ENCODE assay signal across 8 mouse cellular contexts in genomic region chr2:167347991-167348375, GRCm38 (mm10). TPM values are rescaled to one million over a fixed set of nuclear protein-coding genes. Genes with fewer than 3 reads are reported as not detected.
DNase-seq lines count a peak whose midpoint lies in the region; ATAC-seq and TF ChIP-seq lines count a peak whose summit lies in the region.

No protein-coding gene starts in this region.

- 5% methylated on average over 11 of the region's 11 CpGs for WGBS in kidney, embryonic 16.5 days
- WGBS in forebrain, embryonic 15.5 days, result 9% methylated on average over 11 of the region's 11 CpGs
- WGBS in hindbrain, embryonic 14.5 days, result 10% methylated on average over 11 of the region's 11 CpGs
- WGBS in lung, embryonic 14.5 days, result 6% methylated on average over 11 of the region's 11 CpGs
- 11% methylated on average over 11 of the region's 11 CpGs for WGBS in small intestine, adult 2 months

- H3K36me3 ChIP-seq in kidney, embryonic 16.5 days (ENCODE audit: insufficient read depth, low read length), result no peaks in the 10 kb centered on the region
- no peaks in the 10 kb centered on the region for H3K36me3 ChIP-seq in forebrain, embryonic 15.5 days
- H3K36me3 ChIP-seq in hindbrain, embryonic 14.5 days (replicated peaks; ENCODE audit: control insufficient read depth, insufficient read depth), result no peaks in the 10 kb centered on the region
- no peaks in the 10 kb centered on the region for H3K36me3 ChIP-seq in lung, embryonic 14.5 days (ENCODE audit: insufficient read depth)
- peaks cover 1% of the 10 kb centered on the region; the same call in 1 of the 2 replicates for H3K36me3 ChIP-seq in small intestine, adult 2 months (ENCODE audit: control insufficient read depth, insufficient read depth, low read length)

- peak overlapping the region; percentile 80 for H3K4me2 ChIP-seq in kidney, embryonic 16.5 days (replicated peaks; ENCODE audit: low read depth, low read length)
- peak overlapping the region; percentile 89 for H3K4me2 ChIP-seq in forebrain, embryonic 15.5 days (replicated peaks)
- peak overlapping the region; percentile 85 for H3K4me2 ChIP-seq in hindbrain, embryonic 14.5 days (replicated peaks)
- H3K4me2 ChIP-seq in lung, embryonic 14.5 days, result peak overlapping the region; percentile 93

- peak overlapping the region; percentile 83 for H3K4me3 ChIP-seq in kidney, embryonic 16.5 days (ENCODE audit: low read length)
- H3K4me3 ChIP-seq in forebrain, embryonic 15.5 days, result peak overlapping the region; percentile 88
- H3K4me3 ChIP-seq in hindbrain, embryonic 14.5 days (replicated peaks; ENCODE audit: low read length), result peak overlapping the region; percentile 80
- peak overlapping the region; percentile 82 for H3K4me3 ChIP-seq in lung, embryonic 14.5 days (ENCODE audit: low read depth, low read length)
- H3K4me3 ChIP-seq in small intestine, adult 2 months (ENCODE audit: low read depth, low read length), result peak overlapping the region; percentile 98

- no peak for ATAC-seq in kidney, embryonic 16.5 days (ENCODE audit: low FRiP score, low TSS enrichment)
- no peak for ATAC-seq in forebrain, embryonic 15.5 days (replicated peaks)
- ATAC-seq in hindbrain, embryonic 14.5 days (ENCODE audit: low FRiP score), result no peak
- ATAC-seq in lung, embryonic 14.5 days (ENCODE audit: insufficient read depth), result no peak

- TF ChIP-seq POLR2A in small intestine, adult 2 months (IDR thresholded peaks at IDR 0.05; ENCODE audit: low read depth, low read length), result no peak

- H3K9me3 ChIP-seq in kidney, embryonic 16.5 days (ENCODE audit: low read length), result no peaks in the 10 kb centered on the region
- H3K9me3 ChIP-seq in forebrain, embryonic 15.5 days, result no peaks in the 10 kb centered on the region
- no peaks in the 10 kb centered on the region for H3K9me3 ChIP-seq in hindbrain, embryonic 14.5 days (ENCODE audit: control insufficient read depth, low read length)
- no peaks in the 10 kb centered on the region for H3K9me3 ChIP-seq in lung, embryonic 14.5 days (ENCODE audit: low read depth, low read length)

- H3K27me3 ChIP-seq in kidney, embryonic 16.5 days (ENCODE audit: insufficient read depth, low read length), result no peaks in the 10 kb centered on the region
- H3K27me3 ChIP-seq in forebrain, embryonic 15.5 days, result no peaks in the 10 kb centered on the region
- 0 out of 2 replicates have a peak, but pooled peaks cover 2% of the 10 kb centered on the region for H3K27me3 ChIP-seq in hindbrain, embryonic 14.5 days (ENCODE audit: control insufficient read depth, insufficient read depth, low read length)
- H3K27me3 ChIP-seq in lung, embryonic 14.5 days (ENCODE audit: insufficient read depth, low read length), result no peaks in the 10 kb centered on the region
- H3K27me3 ChIP-seq in small intestine, adult 2 months (ENCODE audit: control insufficient read depth, insufficient read depth, low read length), result no peaks in the 10 kb centered on the region

- TF ChIP-seq CTCF in lung, embryonic 14.5 days (IDR thresholded peaks at IDR 0.05; ENCODE audit: low read depth), result no peak
- no peak for TF ChIP-seq CTCF in small intestine, adult 2 months (IDR thresholded peaks at IDR 0.05; ENCODE audit: extremely low read depth, insufficient read length, insufficient replicate concordance, low read depth, low read length)

- H3K9ac ChIP-seq in kidney, embryonic 16.5 days (replicated peaks; ENCODE audit: low read length), result peak overlapping the region; percentile 91
- H3K9ac ChIP-seq in forebrain, embryonic 15.5 days (replicated peaks), result peak overlapping the region; percentile 78
- H3K9ac ChIP-seq in hindbrain, embryonic 14.5 days, result peak overlapping the region; percentile 89
- peak overlapping the region; percentile 82 for H3K9ac ChIP-seq in lung, embryonic 14.5 days

- H3K4me1 ChIP-seq in kidney, embryonic 16.5 days (ENCODE audit: insufficient read depth, low read length), result peaks cover 65% of the 10 kb centered on the region
- H3K4me1 ChIP-seq in forebrain, embryonic 15.5 days, result peaks cover 22% of the 10 kb centered on the region
- H3K4me1 ChIP-seq in hindbrain, embryonic 14.5 days (replicated peaks; ENCODE audit: control insufficient read depth, insufficient read depth, low read length), result peaks cover 24% of the 10 kb centered on the region
- H3K4me1 ChIP-seq in lung, embryonic 14.5 days (ENCODE audit: insufficient read depth), result peaks cover 9% of the 10 kb centered on the region
- H3K4me1 ChIP-seq in small intestine, adult 2 months (ENCODE audit: control insufficient read depth, insufficient read depth, insufficient read length, low read length), result peaks cover 31% of the 10 kb centered on the region

- intact Hi-C loops in left cerebral cortex, postnatal 4 days (cut with DNase I), result loop anchor here (10.0 kb wide), 1 partner anchor 53 kb away; no protein-coding TSS in a partner anchor

- no peak overlapping the region for H3K27ac ChIP-seq in kidney, embryonic 16.5 days (ENCODE audit: low read length)
- H3K27ac ChIP-seq in forebrain, embryonic 15.5 days (replicated peaks), result peak overlapping the region; percentile 85; the same call in 1 of the 2 replicates
- H3K27ac ChIP-seq in hindbrain, embryonic 14.5 days, result peak overlapping the region; percentile 90
- H3K27ac ChIP-seq in lung, embryonic 14.5 days (ENCODE audit: low read depth), result no peak overlapping the region
- H3K27ac ChIP-seq in small intestine, adult 2 months (ENCODE audit: insufficient read depth, low read depth, low read length), result peak overlapping the region; percentile 87

- DNase-seq in kidney, adult 11 months, result no peak
- DNase-seq in NIH3T3 (ENCODE audit: low read depth), result peak; percentile 72
- no peak for DNase-seq in hindbrain, embryonic 14.5 days (ENCODE audit: low spot score)
- no peak for DNase-seq in lung, embryonic 14.5 days
- DNase-seq in left cerebral cortex, postnatal 4 days, result no peak

RNA-seq across cellular contexts. Expression of gene B4galt5, which starts 1.0 kb away (rescaled TPM):
- polyA plus RNA-seq in kidney, embryonic 16.5 days (2015; fragmentation: Nextera tagmentation; extraction: Ambion mirVana), result 8.9 and 9.4 TPM in 2 replicates
- polyA plus RNA-seq in forebrain, embryonic 15.5 days (2015; fragmentation: Nextera tagmentation; extraction: Ambion mirVana), result 15.2 and 18.8 TPM in 2 replicates
- 24.7 and 33.3 TPM in 2 replicates for polyA plus RNA-seq in hindbrain, embryonic 14.5 days (2014; fragmentation: Nextera tagmentation; extraction: Ambion mirVana)
- polyA plus RNA-seq in lung, embryonic 14.5 days (2014; fragmentation: Nextera tagmentation; extraction: Ambion mirVana), result 20.5 and 24.1 TPM in 2 replicates
- 24.8 and 84.7 TPM in 2 replicates for polyA plus RNA-seq in small intestine, adult 2 months (2012; rRNA removed)
- 10 to 100 TPM; 77.2 to 80.4 TPM for total RNA-seq in left cerebral cortex, postnatal 4 days (2021)

Comparison
In these comparisons a context has a peak if more than half of its experiments do, and no peak if none do; other contexts are left out.
1. H3K27ac ChIP-seq: peak in forebrain, embryonic 15.5 days (single experiment), hindbrain, embryonic 14.5 days (single experiment) and small intestine, adult 2 months (single experiment); none in kidney, embryonic 16.5 days (single experiment) and lung, embryonic 14.5 days (single experiment).
2. Peak in every context shown above with its lines, with median percentiles within 50 percentile points of each other: H3K4me2 ChIP-seq, H3K4me3 ChIP-seq and H3K9ac ChIP-seq.